Mouse (Mus musculus): ENCODE data around the gene Vps18. TPM values are rescaled to one million over a fixed set of nuclear protein-coding genes. Genes with fewer than 3 reads are reported as not detected.
A peak's percentile ranks its signal among the peaks of the same experiment; 100 is the strongest.

Gene Vps18
- total and polyA plus RNA-seq, 2 experiments from 2014 or later: 20.5 to 34.0 TPM

DNA sequence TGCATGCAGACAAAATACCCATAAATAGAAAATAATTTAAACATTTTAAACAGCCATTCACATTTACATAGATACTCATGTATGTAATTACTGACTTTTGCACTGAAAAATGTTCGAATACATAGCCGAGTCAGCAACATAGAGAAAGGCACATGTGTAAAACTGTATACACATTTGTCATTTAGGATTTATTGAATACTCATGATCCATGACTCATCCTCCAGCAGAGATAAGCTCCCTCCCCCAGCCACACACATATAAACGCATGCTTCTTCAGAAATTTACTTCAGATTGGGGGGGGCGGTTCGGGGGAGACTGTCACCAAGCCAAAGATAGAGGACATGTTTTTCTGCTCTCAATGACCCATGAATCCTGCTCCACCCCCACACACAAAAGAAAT is 24.7 kb upstream of the Vps18 start:
- Histone ChIP-seq H3K4me2 (ENCODE audit: low read depth, low read length) (no peak overlapping the region), H3K27me3 (ENCODE audit: insufficient read depth, low read length) (no peaks in the 10 kb centered on the region), H3K9me3 (ENCODE audit: low read length) (no peaks in the 10 kb centered on the region), H3K36me3 (ENCODE audit: insufficient read depth, low read length) (no peaks in the 10 kb centered on the region), H3K9ac (replicated peaks; ENCODE audit: low read length) (no peak overlapping the region), H3K4me1 (ENCODE audit: insufficient read depth, low read length) (no peaks in the 10 kb centered on the region), H3K27ac (no peak overlapping the region), H3K4me3 (ENCODE audit: low read length) (no peak overlapping the region)
- ATAC-seq (no peak), DNase-seq (ENCODE audit: low spot score) (no peak)
- no peak for TF ChIP-seq CTCF (IDR thresholded peaks at IDR 0.05; ENCODE audit: low read depth)
- 80% methylated on average over 5 of the region's 5 CpGs for WGBS

DNA sequence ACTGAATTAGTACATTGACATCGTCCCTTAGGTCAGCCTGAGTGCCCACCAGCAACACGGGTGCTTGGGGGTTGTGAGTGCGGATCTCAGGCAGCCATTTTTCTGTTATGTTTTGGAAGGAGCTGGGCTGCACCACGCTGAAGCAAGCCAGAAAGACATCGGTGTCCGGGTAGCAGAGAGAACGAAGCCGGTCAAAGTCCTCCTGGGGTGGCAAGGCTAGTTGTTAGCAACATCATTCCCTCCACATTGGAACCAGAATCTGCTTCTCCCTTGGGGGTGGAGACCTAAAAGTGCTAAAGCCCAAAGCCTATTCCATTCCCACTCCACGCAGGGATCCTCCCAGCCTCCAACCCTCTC is 18.3 kb upstream of the Vps18 start:
- H3K36me3 ChIP-seq (ENCODE audit: insufficient read depth, low read length): no peaks in the 10 kb centered on the region
- peak overlapping the region; percentile 45 for H3K4me3 ChIP-seq (ENCODE audit: low read length)
- H3K27me3 ChIP-seq (ENCODE audit: insufficient read depth, low read length): no peaks in the 10 kb centered on the region
- TF ChIP-seq CTCF (IDR thresholded peaks at IDR 0.05; ENCODE audit: low read depth): no peak
- H3K27ac ChIP-seq: peak overlapping the region; percentile 67
- 46% methylated on average over 9 of the region's 9 CpGs for WGBS
- ATAC-seq: no peak
- DNase-seq (ENCODE audit: low spot score): no peak
- H3K9me3 ChIP-seq (ENCODE audit: low read length): no peaks in the 10 kb centered on the region
- H3K4me2 ChIP-seq (ENCODE audit: low read depth, low read length): peak overlapping the region; percentile 65
- H3K4me1 ChIP-seq (ENCODE audit: insufficient read depth, low read length): 0 out of 2 replicates have a peak, but pooled peaks cover 3% of the 10 kb centered on the region
- H3K9ac ChIP-seq (replicated peaks; ENCODE audit: low read length): peak overlapping the region; percentile 59; the same call in 1 of the 2 replicates

DNA sequence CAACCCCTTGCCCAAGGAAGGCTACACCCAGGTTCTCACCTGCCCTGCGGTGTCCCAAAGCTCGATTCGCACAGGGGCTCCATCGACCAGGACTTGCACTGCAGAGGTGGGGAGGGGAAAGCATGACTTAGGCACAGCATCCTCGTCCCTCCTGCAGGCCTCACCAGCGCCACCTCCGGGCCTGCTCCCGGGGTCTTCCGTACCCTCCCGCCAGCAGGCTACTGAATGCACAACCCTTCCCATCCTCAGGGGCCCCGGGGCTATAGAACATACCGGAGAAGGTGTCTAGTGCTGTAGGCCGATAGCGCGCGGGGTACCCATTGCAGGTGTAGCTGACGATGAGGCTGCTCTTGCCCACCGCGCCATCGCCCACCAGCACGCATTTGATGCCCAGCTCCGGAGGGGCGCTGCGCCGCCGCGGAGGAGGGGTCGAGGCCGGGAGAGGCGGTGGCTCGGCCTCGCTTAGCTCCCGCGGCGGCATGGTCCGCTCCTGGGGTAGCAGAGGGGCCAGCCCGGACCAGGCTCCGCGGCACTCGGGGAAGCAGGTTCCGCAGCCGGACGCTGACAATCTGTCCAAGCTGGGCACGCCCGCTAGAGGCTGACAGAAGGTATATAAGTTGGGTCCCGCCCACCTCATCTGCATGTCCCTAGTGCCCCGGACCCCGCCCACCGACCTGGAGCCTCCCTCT is 17.8 kb upstream of the Vps18 start, which contains the start of gene Rhov:
Gene Rhov (minus strand): TSS at position 630 of the 689 bp plus-strand sequence.
- Histone ChIP-seq H3K4me1 (ENCODE audit: insufficient read depth, low read length) (0 out of 2 replicates have a peak, but pooled peaks cover 3% of the 10 kb centered on the region), H3K27ac (peak within 1 kb of the TSS; percentile 67), H3K4me2 (ENCODE audit: low read depth, low read length) (peak within 1 kb of the TSS; percentile 65), H3K9me3 (ENCODE audit: low read length) (no peaks in the 10 kb centered on the region), H3K4me3 (ENCODE audit: low read length) (peak within 1 kb of the TSS; percentile 45), H3K36me3 (ENCODE audit: insufficient read depth, low read length) (no peaks in the 10 kb centered on the region), H3K27me3 (ENCODE audit: insufficient read depth, low read length) (no peaks in the 10 kb centered on the region), H3K9ac (replicated peaks; ENCODE audit: low read length) (peak within 1 kb of the TSS; percentile 59)
- TF ChIP-seq CTCF (IDR thresholded peaks at IDR 0.05; ENCODE audit: low read depth): peak; percentile 68
- DNase-seq (ENCODE audit: low spot score) (peak; percentile 85), ATAC-seq (peak; percentile 90)
- 1% methylated on average over 44 of the region's 49 CpGs for WGBS

DNA sequence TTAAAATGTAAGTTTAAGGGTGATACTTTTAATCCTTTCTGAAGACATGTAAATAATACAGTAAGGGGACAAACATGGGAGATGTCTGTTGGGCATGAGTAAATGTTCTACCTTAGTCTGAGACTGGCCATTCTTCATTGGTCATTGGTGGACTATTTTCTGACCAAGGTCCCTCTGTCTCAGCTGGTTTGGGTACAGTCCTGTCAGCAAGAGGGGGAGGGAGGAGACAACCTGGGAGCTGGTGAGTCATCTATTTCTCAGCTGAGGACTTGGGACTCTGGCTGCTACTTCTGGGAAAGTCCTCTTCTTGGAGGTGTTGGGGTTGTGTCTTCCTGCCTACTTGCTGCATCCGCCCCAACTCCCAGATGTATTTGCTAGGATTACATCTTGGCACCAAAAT is 14.4 kb upstream of the Vps18 start:
- Histone ChIP-seq H3K4me2 (ENCODE audit: low read depth, low read length) (no peak overlapping the region), H3K27me3 (ENCODE audit: insufficient read depth, low read length) (no peaks in the 10 kb centered on the region), H3K36me3 (ENCODE audit: insufficient read depth, low read length) (no peaks in the 10 kb centered on the region), H3K9ac (replicated peaks; ENCODE audit: low read length) (no peak overlapping the region), H3K9me3 (ENCODE audit: low read length) (no peaks in the 10 kb centered on the region), H3K4me3 (ENCODE audit: low read length) (no peak overlapping the region), H3K27ac (no peak overlapping the region), H3K4me1 (ENCODE audit: insufficient read depth, low read length) (0 out of 2 replicates have a peak, but pooled peaks cover 3% of the 10 kb centered on the region)
- ATAC-seq (no peak), DNase-seq (ENCODE audit: low spot score) (no peak)
- 87% methylated on average over 1 of the region's 1 CpGs for WGBS
- TF ChIP-seq CTCF (IDR thresholded peaks at IDR 0.05; ENCODE audit: low read depth): no peak

DNA sequence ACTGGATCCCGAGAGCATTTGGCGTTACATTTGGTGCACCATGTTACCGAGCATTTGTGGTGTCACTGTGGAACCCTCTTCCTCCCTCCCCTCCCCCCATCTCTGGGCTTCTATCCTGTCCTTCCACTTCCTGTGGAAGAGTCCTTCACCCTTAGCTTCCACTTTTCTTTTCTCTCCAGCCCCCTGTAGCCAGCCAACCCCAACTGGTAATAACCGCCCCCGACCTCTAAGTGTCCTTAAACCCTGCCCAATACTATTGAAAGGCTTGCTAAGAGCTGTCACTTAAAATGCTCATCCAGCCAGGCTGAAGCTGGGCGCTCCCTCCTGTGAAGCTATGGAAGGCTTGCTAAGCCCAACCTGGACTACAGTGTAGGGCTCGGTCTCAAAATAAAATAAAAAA is 11.6 kb upstream of the Vps18 start:
- no peak for ATAC-seq
- DNase-seq (ENCODE audit: low spot score): no peak
- H3K4me1 ChIP-seq (ENCODE audit: insufficient read depth, low read length): no peaks in the 10 kb centered on the region
- WGBS: 83% methylated on average over 7 of the region's 7 CpGs
- no peak overlapping the region for H3K27ac ChIP-seq
- H3K4me3 ChIP-seq (ENCODE audit: low read length): no peak overlapping the region
- H3K9ac ChIP-seq (replicated peaks; ENCODE audit: low read length): no peak overlapping the region
- H3K4me2 ChIP-seq (ENCODE audit: low read depth, low read length): no peak overlapping the region
- H3K27me3 ChIP-seq (ENCODE audit: insufficient read depth, low read length): no peaks in the 10 kb centered on the region
- H3K36me3 ChIP-seq (ENCODE audit: insufficient read depth, low read length): no peaks in the 10 kb centered on the region
- no peak for TF ChIP-seq CTCF (IDR thresholded peaks at IDR 0.05; ENCODE audit: low read depth)
- no peaks in the 10 kb centered on the region for H3K9me3 ChIP-seq (ENCODE audit: low read length)

DNA sequence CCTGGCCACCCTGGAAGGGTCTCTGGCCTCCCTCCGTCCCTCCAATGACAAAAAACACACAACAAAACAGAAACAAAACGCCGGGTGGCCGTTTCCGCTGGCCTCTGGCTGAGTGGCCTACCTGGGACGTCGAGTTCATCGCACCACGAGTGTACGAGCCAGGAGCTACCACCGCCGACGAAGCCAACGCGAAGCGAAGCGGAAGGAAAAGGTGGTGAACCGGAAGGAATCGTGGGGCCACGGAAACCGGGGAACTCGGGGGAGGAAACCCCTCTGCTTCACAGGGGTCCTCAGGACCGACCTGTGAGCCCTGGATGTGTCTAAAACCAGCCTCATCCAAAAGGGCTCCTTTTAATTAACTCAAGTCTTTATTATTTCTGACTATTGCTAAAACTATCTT is 10.7 kb upstream of the Vps18 start:
- no peak overlapping the region for H3K27ac ChIP-seq
- ATAC-seq: no peak

DNA sequence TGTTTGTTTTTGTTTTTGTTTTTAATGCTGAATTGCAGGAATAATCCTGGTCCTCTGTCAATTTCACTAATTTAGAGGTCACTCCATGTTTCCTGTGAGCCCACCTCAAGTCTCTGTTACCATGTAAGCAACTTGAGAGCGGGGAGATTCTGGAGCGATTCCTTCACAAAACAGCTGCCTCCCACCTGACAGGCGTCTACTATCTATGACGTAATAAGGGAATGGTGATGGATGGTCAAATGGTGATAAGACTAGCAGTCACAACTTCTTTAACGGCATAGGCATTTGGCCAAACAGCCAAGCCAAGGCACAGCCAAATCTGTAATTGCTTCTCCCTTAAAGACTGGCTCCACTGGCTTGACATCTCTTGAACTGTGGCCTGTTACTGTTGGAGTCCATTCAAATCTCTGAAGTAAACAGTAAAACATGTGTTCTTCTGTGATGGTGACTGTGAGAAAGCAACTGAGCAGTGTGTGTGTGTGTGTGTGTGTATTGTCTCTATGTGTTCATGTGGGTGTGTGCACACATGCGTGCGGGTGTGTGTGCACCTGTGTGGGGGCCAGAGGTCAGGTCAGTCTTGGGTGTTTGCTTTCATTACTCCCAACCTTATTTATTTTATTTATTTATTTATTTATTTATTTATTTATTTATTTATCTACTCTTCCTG is 6.5 kb upstream of the Vps18 start:
- H3K9me3 ChIP-seq (ENCODE audit: low read length): no peaks in the 10 kb centered on the region
- H3K4me1 ChIP-seq (ENCODE audit: insufficient read depth, low read length): no peaks in the 10 kb centered on the region
- DNase-seq (ENCODE audit: low spot score) (no peak), ATAC-seq (no peak)
- no peak overlapping the region for H3K4me3 ChIP-seq (ENCODE audit: low read length)
- H3K27me3 ChIP-seq (ENCODE audit: insufficient read depth, low read length): no peaks in the 10 kb centered on the region
- TF ChIP-seq CTCF (IDR thresholded peaks at IDR 0.05; ENCODE audit: low read depth): no peak
- WGBS: 86% methylated on average over 7 of the region's 7 CpGs
- no peak overlapping the region for H3K4me2 ChIP-seq (ENCODE audit: low read depth, low read length)
- H3K36me3 ChIP-seq (ENCODE audit: insufficient read depth, low read length): no peaks in the 10 kb centered on the region
- H3K9ac ChIP-seq (replicated peaks; ENCODE audit: low read length): no peak overlapping the region
- H3K27ac ChIP-seq: no peak overlapping the region

More for the DNA sequence above, 10.7 kb upstream of the Vps18 start:
- 86% methylated on average over 23 of the region's 23 CpGs for WGBS
- no peak overlapping the region for H3K4me3 ChIP-seq (ENCODE audit: low read length)
- H3K4me1 ChIP-seq (ENCODE audit: insufficient read depth, low read length): no peaks in the 10 kb centered on the region
- H3K27me3 ChIP-seq (ENCODE audit: insufficient read depth, low read length): no peaks in the 10 kb centered on the region
- H3K9me3 ChIP-seq (ENCODE audit: low read length): no peaks in the 10 kb centered on the region
- no peaks in the 10 kb centered on the region for H3K36me3 ChIP-seq (ENCODE audit: insufficient read depth, low read length)
- no peak for TF ChIP-seq CTCF (IDR thresholded peaks at IDR 0.05; ENCODE audit: low read depth)
- no peak for DNase-seq (ENCODE audit: low spot score)
- H3K4me2 ChIP-seq (ENCODE audit: low read depth, low read length): no peak overlapping the region
- no peak overlapping the region for H3K9ac ChIP-seq (replicated peaks; ENCODE audit: low read length)
